Mouse (Mus musculus): ENCODE measurements around the gene Clec3b. TPM values are rescaled to one million over a fixed set of nuclear protein-coding genes. Genes with fewer than 3 reads are reported as not detected.

Clec3b gene
- total and polyA plus RNA-seq, 2 experiments from 2014 or later = 3.8 to 6.9 TPM

DNA sequence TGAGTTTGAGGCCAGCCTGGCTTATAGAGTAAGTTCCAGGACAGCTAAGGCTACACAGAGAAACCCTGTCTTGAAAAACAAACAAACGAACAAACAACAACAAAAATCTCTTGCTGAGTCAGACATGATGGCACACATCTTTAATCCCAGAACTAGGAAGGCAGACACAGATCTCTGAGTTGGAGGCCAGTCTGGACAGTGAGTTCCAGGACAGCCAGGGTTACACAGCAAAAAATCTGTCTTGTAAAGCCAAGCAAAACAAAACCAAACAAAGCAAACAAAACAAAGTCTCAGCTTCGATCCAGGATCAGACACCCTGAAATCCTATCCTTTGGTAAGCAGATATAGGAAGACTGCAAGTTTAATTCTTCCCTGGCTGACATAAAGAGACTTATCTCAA lies 11.0 kb downstream of the Clec3b start:
- DNase-seq (ENCODE audit: low spot score) (no peak), ATAC-seq (no peak)
- H3K9ac ChIP-seq (replicated peaks; ENCODE audit: low read length) = no peak overlapping the region
- TF ChIP-seq CTCF (IDR thresholded peaks at IDR 0.05; ENCODE audit: low read depth) = no peak
- WGBS = 83% methylated on average over 2 of the region's 2 CpGs
- no peak overlapping the region for H3K4me3 ChIP-seq (ENCODE audit: low read length)
- no peaks in the 10 kb centered on the region for H3K27me3 ChIP-seq (ENCODE audit: insufficient read depth, low read length)
- no peak overlapping the region for H3K27ac ChIP-seq
- no peaks in the 10 kb centered on the region for H3K36me3 ChIP-seq (ENCODE audit: insufficient read depth, low read length)
- H3K4me2 ChIP-seq (ENCODE audit: low read depth, low read length) = no peak overlapping the region
- no peaks in the 10 kb centered on the region for H3K4me1 ChIP-seq (ENCODE audit: insufficient read depth, low read length)
- no peaks in the 10 kb centered on the region for H3K9me3 ChIP-seq (ENCODE audit: low read length)

DNA sequence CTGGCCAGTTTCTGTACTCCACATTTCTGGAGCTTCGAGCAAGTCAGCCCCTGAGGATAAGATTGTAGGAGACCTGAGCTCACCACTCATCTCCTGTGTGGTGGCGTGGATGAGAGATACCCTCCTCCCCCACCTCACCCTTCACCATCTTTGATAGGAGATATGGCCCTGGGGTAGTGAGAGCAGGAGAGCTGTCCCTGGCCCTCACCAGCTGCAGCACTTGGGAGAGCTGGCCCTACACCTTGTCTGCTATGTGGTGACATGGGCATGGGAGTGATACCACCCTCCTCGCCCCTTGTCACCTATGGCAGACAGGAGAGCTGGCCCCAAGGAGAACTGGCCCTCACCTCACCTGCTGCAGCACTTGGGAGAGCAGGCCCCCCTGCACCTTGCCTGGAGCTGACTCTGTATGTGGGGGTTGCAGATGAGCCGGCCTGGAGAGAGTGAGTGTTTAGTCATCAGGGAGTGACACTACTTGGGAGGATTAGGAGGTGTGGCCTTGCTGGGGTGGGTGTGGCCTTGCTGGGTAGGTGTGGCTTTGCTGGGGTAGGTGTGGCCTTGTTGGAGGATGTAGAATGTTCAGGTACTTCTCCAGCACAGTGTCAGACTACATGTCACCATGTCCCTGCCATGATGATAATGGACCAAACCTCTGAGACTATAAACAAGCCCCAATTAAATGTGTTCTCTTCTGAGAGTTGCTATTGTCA lies 12.4 kb downstream of the Clec3b start:
- Histone ChIP-seq H3K4me2 (ENCODE audit: low read depth, low read length) (no peak overlapping the region), H3K4me1 (ENCODE audit: insufficient read depth, low read length) (no peaks in the 10 kb centered on the region), H3K27me3 (ENCODE audit: insufficient read depth, low read length) (no peaks in the 10 kb centered on the region), H3K4me3 (ENCODE audit: low read length) (no peak overlapping the region), H3K27ac (no peak overlapping the region), H3K9me3 (ENCODE audit: low read length) (no peaks in the 10 kb centered on the region), H3K36me3 (ENCODE audit: insufficient read depth, low read length) (no peaks in the 10 kb centered on the region), H3K9ac (replicated peaks; ENCODE audit: low read length) (no peak overlapping the region)
- WGBS = 88% methylated on average over 4 of the region's 4 CpGs
- DNase-seq (ENCODE audit: low spot score) (no peak), ATAC-seq (0 out of 2 replicates have a peak, but pooled peaks have one; percentile 21)
- TF ChIP-seq CTCF (IDR thresholded peaks at IDR 0.05; ENCODE audit: low read depth) = no peak

GRCm38 (mm10) chr9:123165781-123166443 lies 15.2 kb downstream of the Clec3b start:
- H3K27me3 ChIP-seq (ENCODE audit: insufficient read depth, low read length) = no peaks in the 10 kb centered on the region
- ATAC-seq (no peak), DNase-seq (ENCODE audit: low spot score) (no peak)
- no peak for TF ChIP-seq CTCF (IDR thresholded peaks at IDR 0.05; ENCODE audit: low read depth)
- no peaks in the 10 kb centered on the region for H3K4me1 ChIP-seq (ENCODE audit: insufficient read depth, low read length)
- no peak overlapping the region for H3K9ac ChIP-seq (replicated peaks; ENCODE audit: low read length)
- no peaks in the 10 kb centered on the region for H3K36me3 ChIP-seq (ENCODE audit: insufficient read depth, low read length)
- 72% methylated on average over 3 of the region's 3 CpGs for WGBS
- H3K27ac ChIP-seq = no peak overlapping the region
- no peak overlapping the region for H3K4me3 ChIP-seq (ENCODE audit: low read length)
- no peaks in the 10 kb centered on the region for H3K9me3 ChIP-seq (ENCODE audit: low read length)
- H3K4me2 ChIP-seq (ENCODE audit: low read depth, low read length) = no peak overlapping the region

DNA sequence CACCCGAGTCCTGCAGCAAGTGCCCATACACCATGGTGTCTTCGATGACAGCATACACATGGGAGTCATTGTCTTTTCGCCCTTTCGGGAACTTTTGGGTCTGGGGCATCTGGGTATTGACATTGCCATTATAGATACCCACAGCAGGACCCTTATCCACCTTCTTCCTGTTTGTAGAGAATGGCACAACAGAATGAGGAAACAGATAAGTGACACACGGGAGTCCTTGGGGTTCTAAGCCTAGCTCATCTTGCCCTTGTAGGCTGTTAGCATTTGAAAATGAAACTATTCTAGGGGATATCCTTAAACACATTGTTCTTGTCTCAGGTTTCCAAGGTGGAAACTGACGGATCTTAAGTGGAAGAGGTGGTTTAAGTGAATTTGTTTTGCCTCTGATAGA lies 23.0 kb downstream of the Clec3b start:
- Histone ChIP-seq H3K27me3 (ENCODE audit: insufficient read depth, low read length) (no peaks in the 10 kb centered on the region), H3K27ac (no peak overlapping the region), H3K36me3 (ENCODE audit: insufficient read depth, low read length) (no peaks in the 10 kb centered on the region), H3K9me3 (ENCODE audit: low read length) (no peaks in the 10 kb centered on the region), H3K4me2 (ENCODE audit: low read depth, low read length) (no peak overlapping the region), H3K9ac (replicated peaks; ENCODE audit: low read length) (no peak overlapping the region), H3K4me3 (ENCODE audit: low read length) (no peak overlapping the region), H3K4me1 (ENCODE audit: insufficient read depth, low read length) (no peaks in the 10 kb centered on the region)
- 93% methylated on average over 6 of the region's 6 CpGs for WGBS
- ATAC-seq (no peak), DNase-seq (ENCODE audit: low spot score) (no peak)
- no peak for TF ChIP-seq CTCF (IDR thresholded peaks at IDR 0.05; ENCODE audit: low read depth)

GRCm38 (mm10) chr9:123174356-123174755 lies 23.6 kb downstream of the Clec3b start:
- Histone ChIP-seq H3K9me3 (ENCODE audit: low read length) (no peaks in the 10 kb centered on the region), H3K9ac (replicated peaks; ENCODE audit: low read length) (no peak overlapping the region), H3K4me3 (ENCODE audit: low read length) (no peak overlapping the region), H3K36me3 (ENCODE audit: insufficient read depth, low read length) (no peaks in the 10 kb centered on the region), H3K27me3 (ENCODE audit: insufficient read depth, low read length) (no peaks in the 10 kb centered on the region), H3K4me1 (ENCODE audit: insufficient read depth, low read length) (no peaks in the 10 kb centered on the region), H3K4me2 (ENCODE audit: low read depth, low read length) (no peak overlapping the region), H3K27ac (no peak overlapping the region)
- no peak for DNase-seq (ENCODE audit: low spot score)
- 29% methylated on average over 4 of the region's 4 CpGs for WGBS
- no peak for TF ChIP-seq CTCF (IDR thresholded peaks at IDR 0.05; ENCODE audit: low read depth)
- ATAC-seq = no peak

DNA sequence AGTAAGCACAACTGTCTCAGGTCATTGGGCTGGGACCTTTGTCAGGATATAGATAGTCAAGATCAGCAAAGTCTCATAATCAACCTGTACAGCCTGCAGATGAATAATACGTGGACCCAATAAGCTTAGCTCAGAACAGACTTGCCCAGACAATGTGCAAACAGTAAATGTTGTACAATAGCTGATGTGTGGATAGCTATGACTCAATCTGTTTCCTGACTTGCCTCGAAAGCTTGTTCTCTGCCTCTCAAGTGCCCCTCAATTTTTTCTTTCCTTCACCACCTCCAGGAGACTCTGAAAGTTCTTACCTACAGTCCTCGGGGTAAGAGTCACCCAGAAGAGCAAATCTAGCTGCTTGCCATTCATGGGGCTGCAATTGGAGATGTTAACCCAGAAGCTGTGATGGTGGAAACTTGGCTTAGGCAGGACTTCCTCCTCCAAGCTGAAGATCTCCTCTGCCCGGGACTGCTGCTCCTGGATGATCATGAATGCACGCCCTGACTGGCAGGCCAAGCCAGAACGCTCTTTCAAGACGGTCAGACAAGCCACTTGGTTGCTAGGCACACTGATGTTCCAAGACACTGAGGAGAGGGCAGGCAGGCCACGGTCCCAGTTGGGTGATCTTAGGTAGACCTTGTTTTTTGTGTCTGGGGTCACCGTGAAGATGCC lies 26.8 kb downstream of the Clec3b start:
- Histone ChIP-seq H3K9me3 (ENCODE audit: low read length) (no peaks in the 10 kb centered on the region), H3K4me1 (ENCODE audit: insufficient read depth, low read length) (no peaks in the 10 kb centered on the region), H3K27me3 (ENCODE audit: insufficient read depth, low read length) (no peaks in the 10 kb centered on the region), H3K9ac (replicated peaks; ENCODE audit: low read length) (no peak overlapping the region), H3K36me3 (ENCODE audit: insufficient read depth, low read length) (no peaks in the 10 kb centered on the region), H3K4me2 (ENCODE audit: low read depth, low read length) (no peak overlapping the region), H3K4me3 (ENCODE audit: low read length) (no peak overlapping the region), H3K27ac (no peak overlapping the region)
- DNase-seq (ENCODE audit: low spot score) (no peak), ATAC-seq (no peak)
- no peak for TF ChIP-seq CTCF (IDR thresholded peaks at IDR 0.05; ENCODE audit: low read depth)
- 86% methylated on average over 9 of the region's 9 CpGs for WGBS

Data from hindbrain, postnatal 0 days (tissue).